In the genomic region with DNA sequence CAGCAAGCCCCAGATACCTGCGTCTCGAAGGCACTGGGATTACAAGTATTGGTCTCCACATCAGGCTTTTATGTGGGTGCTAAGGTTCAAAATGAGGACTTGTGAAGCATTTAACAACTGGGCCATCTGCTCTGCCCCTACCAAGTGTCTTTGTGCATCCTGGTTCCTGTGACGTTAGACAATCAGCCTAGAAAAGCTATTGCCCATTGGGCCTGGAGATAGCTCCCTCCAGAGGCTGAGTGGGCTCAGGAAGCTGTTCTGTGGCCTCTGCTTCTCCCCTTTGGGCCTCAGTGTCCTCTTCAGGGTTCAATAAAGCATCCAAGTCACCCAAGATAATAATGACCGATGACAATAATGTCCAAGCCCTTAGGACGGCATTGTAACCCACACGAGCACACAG, we compare ENCODE assay signal across 11 mouse cellular contexts.
DNase-seq lines count a peak whose midpoint lies in the region; ATAC-seq lines count a peak whose summit lies in the region.
"Had no signal": no experiment of that assay in that cellular context is flagged by ENCODE, and none has a peak within 500 bp of the region (broad histone marks: within the 10 kb centered on the region; RNA-seq: fewer than 3 reads in every experiment).

No protein-coding gene starts in this region.

- no peaks in the 10 kb centered on the region for H3K36me3 ChIP-seq in kidney, embryonic 14.5 days (ENCODE audit: control insufficient read depth, insufficient read depth, low read length)
- H3K36me3 ChIP-seq in stomach, embryonic 15.5 days: no peaks in the 10 kb centered on the region
- H3K36me3 ChIP-seq: embryonic facial prominence, embryonic 12.5 days; heart, embryonic 10.5 days had no signal

- H3K27me3 ChIP-seq in kidney, embryonic 14.5 days (ENCODE audit: control insufficient read depth, insufficient read depth, low read length): peaks cover 3% of the 10 kb centered on the region
- H3K27me3 ChIP-seq in stomach, embryonic 15.5 days (replicated peaks): no peaks in the 10 kb centered on the region

- no peaks in the 10 kb centered on the region for H3K9me3 ChIP-seq in kidney, embryonic 14.5 days (ENCODE audit: control insufficient read depth, low read length)
- no peaks in the 10 kb centered on the region for H3K9me3 ChIP-seq in stomach, embryonic 15.5 days
- H3K9me3 ChIP-seq: embryonic facial prominence, embryonic 12.5 days; heart, embryonic 10.5 days had no signal

- DNase-seq in kidney, adult 9 months: no peak
- DNase-seq in lung, postnatal 10 days: peak; percentile 37
- DNase-seq in lung, postnatal 14 days: no peak
- peak; percentile 34 for DNase-seq in embryo, embryonic 11 days
- DNase-seq in spleen, postnatal 14 days (ENCODE audit: low spot score in 2 of 2): no peak

- H3K4me1 ChIP-seq in kidney, embryonic 14.5 days (ENCODE audit: control insufficient read depth, insufficient read depth, low read length): peaks cover 22% of the 10 kb centered on the region
- 0 out of 2 replicates have a peak, but pooled peaks cover 2% of the 10 kb centered on the region for H3K4me1 ChIP-seq in stomach, embryonic 15.5 days

- ATAC-seq in kidney, embryonic 14.5 days (ENCODE audit: low FRiP score, low TSS enrichment): no peak
- no peak for ATAC-seq in stomach, embryonic 15.5 days (ENCODE audit: insufficient read depth, low FRiP score, low read depth)
- ATAC-seq: activated CD4-positive, CD25-positive, alpha-beta regulatory T cell, adult 4 months; inflammation-experienced regulatory T-cells, adult 6 months had no signal

- WGBS in kidney, embryonic 14.5 days: 51% methylated on average over 6 of the region's 6 CpGs
- 76% methylated on average over 6 of the region's 6 CpGs for WGBS in stomach, embryonic 15.5 days

- no peak overlapping the region for H3K4me2 ChIP-seq in kidney, embryonic 14.5 days (replicated peaks; ENCODE audit: low read depth, low read length)
- no peak overlapping the region for H3K4me2 ChIP-seq in stomach, embryonic 15.5 days
- H3K4me2 ChIP-seq: embryonic facial prominence, embryonic 12.5 days had no signal

- H3K4me3 ChIP-seq in kidney, embryonic 14.5 days (ENCODE audit: low read length): no peak overlapping the region
- H3K4me3 ChIP-seq in stomach, embryonic 15.5 days (replicated peaks): no peak overlapping the region
- H3K4me3 ChIP-seq: embryonic facial prominence, embryonic 12.5 days; heart, embryonic 10.5 days had no signal

- H3K27ac ChIP-seq in kidney, embryonic 14.5 days (ENCODE audit: low read depth, low read length): peak overlapping the region; percentile 57
- peak overlapping the region; percentile 71 for H3K27ac ChIP-seq in stomach, embryonic 15.5 days
- H3K27ac ChIP-seq: embryonic facial prominence, embryonic 12.5 days had no signal

- H3K9ac ChIP-seq in kidney, embryonic 14.5 days (ENCODE audit: low read depth, low read length): no peak overlapping the region
- H3K9ac ChIP-seq in stomach, embryonic 15.5 days: no peak overlapping the region
- H3K9ac ChIP-seq: embryonic facial prominence, embryonic 12.5 days had no signal

Comparison
In these comparisons a context has a peak if more than half of its experiments do, and no peak if none do; other contexts are left out.
1. DNase-seq: peak in lung, postnatal 10 days (single experiment) and embryo, embryonic 11 days (single experiment); none in kidney, adult 9 months (single experiment), lung, postnatal 14 days (single experiment) and spleen, postnatal 14 days (0 of 2).